Mouse (Mus musculus) kidney, adult 8-10 months (tissue): ENCODE measurements around the gene Klra2.
"Not testable (repeated sequence)": the region's sequence is repeated elsewhere in the genome, so short reads cannot be mapped to it uniquely, and the experiment has no call there.

Source experiments
- DNase-seq, 2 experiments: peaks; one replicate each; pipeline ENCODE4 v3.0.0; 2022

Gene Klra2

DNA sequence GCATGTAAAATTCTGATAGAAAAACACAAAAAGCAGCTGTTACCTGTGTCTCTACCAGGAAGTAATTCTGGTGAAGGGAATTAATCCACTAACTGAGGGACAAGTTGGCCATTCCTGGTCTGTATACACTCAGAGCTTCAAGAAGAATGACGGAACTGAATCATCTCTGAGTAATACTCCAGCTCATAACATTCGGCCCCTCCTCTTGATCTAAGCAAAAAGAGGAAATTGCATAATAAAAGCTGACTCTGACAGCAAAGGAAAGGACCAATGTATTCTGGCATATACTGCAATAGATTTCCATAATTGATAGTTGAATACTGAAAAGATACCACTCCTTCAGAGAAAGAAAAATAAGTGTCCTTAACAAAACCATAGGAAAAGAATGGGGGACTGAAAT lies at the start of gene Klra2:
Klra2 (minus strand) TSS at position 157 of the 400 bp plus-strand sequence.
- DNase-seq: no peak

DNA sequence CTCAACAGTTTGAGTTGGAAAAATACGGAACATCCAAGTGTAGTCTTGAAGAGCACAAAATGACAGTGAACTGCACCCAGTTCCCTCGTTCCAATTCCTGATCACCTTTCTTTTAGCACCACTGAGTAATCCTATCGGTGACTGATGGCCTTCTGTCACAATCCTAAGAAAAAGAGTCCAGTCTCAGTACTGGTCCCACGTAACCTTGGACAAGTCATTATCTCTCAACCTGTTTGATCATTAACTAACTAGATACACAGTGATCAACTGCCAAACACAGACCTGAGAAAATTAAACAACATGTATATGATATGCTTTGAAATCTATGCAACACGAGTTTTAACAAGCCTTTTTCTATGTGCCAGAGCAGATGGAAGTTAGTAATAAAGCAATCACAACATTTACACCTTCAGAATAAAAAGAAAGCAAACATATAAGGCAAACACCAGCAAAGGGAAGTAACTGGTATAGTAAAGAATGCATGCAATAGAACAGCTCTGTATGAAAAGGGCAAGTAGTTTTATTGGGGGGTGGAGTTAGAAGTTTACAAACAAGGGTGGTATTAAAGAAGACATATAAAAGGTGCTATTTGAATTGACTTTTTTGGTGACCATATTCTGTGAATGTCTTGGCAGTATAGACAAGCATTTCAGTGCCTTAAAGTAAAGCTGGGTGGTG lies 47.4 kb upstream of the Klra2 start:
- no peak for DNase-seq

DNA sequence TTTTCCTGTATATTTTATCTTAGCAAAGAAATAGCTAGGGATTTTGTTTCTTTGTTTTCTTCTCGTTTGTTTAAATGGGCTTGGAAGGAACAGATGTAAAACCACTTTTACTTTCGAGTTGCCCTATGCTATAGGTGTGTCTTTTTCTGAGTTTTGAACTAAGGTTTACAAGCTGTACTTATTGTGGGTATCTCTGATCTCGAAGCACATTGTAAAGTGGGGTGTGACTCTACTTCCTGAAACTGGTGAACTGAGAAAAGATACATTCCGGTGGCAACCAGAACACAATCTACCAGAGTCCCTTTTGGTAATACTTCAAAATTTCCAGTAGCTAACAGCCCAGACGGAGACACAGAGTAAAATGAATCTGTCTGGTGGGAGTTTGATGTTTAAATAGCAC lies 46.8 kb upstream of the Klra2 start:
- DNase-seq: no peak

DNA sequence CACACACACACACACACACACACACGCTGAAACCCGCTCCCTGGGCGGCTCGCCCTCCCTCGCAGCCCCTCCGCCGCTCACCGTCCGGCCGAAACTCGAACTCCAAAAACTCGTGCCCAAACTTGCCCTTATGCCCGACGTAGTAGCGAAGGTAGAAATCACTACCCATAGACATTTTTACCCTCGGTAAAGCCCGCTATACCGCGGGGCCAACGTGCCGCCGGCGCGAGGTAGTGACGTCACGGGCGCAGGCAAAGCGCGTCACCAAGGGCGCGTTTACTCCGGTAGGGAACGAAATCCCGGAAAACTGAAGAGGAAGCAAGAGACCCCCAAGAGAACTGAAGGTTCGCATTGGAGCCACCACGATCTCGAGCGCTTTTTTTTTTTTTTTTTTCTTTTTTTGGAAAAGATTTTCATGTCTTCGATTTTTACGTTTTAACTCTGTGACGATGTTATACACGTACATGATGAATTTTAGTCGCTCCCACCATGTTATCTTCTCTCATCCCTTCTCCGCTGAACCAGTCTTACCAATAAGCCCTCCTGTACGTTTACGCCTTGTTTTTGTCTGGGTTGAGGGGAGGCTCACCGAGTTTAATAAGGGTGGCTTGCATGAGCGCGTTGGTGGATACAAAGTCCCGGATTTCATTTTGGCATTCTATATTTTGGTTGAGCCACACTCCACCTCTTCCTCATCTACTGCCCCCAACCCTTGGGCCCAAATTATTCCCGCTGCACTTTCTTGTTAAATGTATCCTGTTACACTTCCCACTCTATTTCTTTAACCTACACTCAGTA lies 46.0 kb upstream of the Klra2 start, which contains the start of gene Magohb:
Magohb (minus strand) TSS at position 254 of the 798 bp plus-strand sequence.
- peak; percentile 63 to 79 for DNase-seq

DNA sequence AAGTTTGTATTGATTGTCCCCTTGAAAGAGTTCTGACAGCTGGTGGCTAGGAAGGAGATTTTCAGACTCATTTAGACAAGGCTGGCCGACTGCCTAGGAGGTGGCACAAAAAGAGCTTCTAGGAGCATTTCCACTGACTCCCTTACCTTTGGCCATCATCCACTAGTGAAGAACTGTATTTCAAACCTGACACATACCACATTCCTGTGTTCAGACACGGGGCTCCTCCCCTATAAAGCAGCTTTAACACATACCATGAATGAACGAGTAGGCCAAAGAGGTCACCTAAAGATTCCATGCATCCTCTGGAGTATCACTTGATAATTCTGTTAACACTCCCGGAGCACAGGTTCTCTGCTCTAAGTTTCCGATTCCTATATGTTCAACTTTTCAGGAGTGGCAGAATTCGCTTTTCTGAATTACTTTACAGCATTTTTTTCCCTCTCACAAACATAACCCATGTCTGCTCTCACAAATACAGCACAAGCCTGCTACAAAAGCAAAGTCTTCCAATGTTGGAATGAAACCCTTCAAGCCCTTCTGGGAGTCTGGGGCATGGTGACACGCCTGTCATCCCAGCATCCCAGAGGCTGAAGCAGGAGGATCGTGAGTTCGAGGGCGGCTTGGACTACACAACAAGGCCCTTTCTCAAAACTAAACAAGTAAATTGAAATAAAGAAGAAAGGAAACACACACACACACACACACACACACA lies 45.3 kb upstream of the Klra2 start:
- no peak for DNase-seq

DNA sequence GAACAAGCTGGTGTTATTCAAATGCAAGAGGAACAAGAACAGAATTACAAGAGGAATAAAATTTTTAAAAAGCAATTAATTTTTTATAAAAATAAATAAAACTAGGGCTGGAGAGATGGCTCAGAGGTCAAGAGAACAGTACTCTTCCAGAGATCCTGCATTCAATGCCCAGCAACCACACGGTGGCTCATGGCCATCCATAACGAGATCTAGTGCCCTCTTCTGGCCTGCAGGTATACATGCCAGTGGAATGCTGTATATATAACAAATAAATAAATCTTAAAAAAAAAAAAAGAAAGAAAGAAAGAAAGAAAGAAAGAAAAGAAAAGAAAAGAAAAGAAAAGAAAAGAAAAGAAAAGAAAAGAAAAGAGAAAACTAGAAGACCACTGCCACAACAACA lies 43.3 kb upstream of the Klra2 start:
- DNase-seq: peak; percentile 11 to 19

DNA sequence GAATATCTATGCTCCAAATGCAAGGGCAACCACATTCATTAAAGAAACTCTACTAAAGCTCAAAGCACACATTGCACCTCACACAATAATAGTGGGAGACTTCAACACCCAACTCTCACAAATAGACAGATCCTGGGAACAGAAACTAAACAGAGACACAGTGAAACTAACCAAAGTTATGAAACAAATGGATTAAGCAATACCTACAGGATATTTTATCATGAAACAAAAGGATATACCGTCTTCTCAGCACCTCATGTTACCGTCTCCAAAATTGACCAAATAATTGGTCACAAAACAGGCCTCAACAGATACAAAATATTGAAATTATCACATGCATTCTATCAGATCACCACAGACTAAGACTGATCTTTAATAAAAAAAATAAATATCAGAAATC lies 31.0 kb upstream of the Klra2 start:
- DNase-seq: not testable (repeated sequence)

DNA sequence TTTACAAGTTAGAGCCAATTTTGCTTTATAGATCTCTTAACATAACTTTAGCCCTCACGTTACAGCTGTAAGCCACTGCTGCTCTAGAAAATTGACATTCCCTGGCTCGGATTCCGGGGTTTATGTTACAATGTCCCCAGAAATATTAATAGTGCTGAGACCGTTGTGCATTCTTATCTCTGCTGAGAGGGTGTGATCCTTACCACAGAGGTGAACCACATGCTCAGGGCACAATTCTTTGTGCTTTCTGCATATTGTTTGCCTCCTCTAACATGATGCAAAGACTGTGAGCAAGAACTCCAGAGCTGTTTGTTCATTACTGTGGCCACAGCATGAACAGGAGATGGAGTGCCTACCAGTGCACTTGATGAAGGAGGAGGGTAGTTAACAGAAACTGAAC lies 29.5 kb upstream of the Klra2 start:
- no peak for DNase-seq

DNA sequence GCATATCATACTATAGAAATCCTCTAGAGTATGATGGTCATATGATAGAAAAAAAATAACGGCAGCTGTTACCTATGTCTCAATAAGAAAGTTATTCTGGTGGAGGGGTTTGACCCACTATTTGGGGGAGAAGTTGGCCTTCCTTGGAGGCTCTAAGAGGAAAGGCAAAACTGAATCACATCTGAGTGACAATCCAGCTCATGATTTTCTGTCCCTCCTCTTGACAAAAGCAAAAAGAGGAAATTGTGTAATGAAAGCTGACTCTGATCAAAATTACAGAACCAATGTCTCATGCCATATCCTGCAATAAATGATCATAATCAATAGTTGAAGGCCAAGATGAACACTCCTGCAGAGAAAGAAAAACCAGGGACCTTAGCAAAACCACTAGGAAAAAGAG lies 25.1 kb upstream of the Klra2 start:
- DNase-seq: no peak

DNA sequence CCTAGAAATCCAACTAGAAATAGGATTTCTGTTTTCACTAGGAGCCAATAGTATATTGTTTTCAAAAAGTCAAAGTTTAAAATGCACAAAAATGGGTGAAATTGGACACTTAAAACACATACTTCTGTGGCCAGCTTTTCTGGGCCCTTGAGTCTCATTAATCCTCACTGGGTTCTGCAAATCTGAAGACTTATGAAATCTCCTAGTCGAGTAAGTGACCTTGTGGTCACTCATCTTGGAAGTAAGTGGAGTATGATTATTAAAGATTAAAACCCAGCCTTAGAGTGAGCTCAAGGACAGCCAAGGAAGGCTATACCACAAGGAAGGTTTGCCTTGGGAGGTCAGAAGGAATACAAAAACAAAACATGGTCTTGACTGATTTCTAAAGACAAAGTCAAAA lies 23.1 kb upstream of the Klra2 start:
- no peak for DNase-seq

DNA sequence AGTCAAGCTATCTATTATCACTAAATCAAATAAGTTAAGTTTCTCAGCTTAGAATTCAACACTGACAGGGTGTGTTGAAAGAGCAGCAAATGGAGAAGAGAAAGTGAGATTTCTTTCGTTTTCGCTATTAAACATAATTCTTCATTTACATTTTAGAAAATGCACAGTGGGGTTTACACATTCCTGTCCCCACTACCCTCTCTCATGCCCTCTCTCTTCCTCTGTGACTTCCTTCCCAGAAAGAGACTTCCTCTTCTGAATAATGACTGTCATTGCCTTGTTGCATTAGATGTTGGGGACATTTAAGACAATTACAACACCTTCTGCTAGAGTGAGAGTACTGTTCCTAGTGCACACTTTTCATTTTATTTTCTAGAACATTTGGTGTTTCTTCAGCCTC lies 22.4 kb upstream of the Klra2 start:
- no peak for DNase-seq

DNA sequence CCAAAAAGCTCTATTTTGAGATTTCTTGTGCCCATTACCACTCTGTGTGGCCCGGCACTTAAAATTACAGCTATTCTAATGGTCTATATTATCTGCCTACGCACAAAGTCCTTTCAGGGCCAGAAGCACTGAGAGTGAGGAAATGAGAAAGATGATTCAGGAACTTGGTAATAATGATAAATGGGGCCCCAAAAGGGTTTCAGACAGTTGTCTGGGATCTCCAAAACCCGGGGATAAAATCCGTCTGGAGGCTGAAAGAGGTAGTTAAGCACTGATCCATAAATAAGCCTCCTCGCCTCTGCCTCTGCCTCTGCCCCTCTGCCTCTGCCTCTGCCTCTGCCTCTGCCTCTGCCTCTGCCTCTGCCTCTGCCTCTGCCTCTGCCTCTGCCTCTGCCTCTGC lies 17.0 kb upstream of the Klra2 start:
- DNase-seq: no peak

DNA sequence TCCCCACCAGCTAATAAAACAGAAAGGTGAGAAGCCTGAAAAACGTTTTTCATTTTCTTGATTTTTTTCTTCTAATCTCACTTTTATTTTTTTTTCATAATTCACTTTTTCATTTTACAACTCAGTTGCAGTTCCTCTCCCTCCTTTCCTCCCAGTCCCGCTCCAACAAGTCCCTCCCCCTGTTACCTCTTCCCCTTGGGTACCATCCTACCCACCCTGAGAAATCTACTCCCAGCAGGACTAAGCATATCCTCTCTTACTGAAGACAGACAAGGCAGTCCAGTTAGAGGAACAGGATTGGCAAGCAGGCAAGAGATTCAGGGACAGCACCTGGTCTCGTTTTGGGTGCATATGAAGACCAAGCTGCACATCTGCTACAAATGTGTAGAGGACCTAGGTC lies 15.6 kb upstream of the Klra2 start:
- no peak for DNase-seq

DNA sequence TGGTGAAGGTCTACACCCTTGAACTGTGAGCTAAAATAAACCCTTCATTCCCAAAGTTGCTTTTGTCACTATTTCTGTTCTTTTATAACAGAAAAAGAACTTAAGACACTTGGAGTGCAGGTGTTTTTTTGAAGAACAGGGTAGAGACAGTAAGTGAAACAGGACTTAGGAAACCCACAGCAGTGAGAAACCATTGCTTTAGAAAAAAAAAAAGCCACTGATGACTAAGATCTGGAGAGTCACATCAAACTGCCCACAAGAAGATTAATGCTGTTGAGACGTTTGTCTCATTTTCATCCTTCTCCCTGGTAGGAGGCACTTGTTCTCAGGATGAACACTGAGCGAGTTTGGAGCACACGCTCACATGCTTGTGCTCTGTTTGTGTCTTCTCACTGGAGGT lies 14.8 kb upstream of the Klra2 start:
- no peak for DNase-seq

DNA sequence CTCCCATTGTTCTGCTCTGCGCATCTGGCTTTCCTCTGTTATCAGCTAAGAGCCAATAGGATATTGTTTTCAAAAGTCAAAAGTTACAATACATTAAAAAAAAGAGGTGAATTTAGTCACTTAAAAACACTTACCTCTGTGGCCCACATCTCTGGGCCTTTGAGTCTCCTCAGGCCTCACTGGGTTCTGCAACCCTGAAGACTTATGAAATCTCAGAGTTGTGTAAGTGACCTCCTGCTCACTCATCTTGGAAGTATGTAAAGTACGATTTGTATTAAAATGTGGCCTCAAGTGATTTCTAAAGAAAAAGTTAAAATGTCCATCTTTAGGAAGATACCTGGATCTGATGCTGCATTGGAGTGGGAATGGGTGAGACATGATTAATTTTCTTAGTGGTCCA lies 2.1 kb downstream of the Klra2 start:
- DNase-seq: no peak
